Mouse (Mus musculus) CH12F3 (cell line): Measurements from ENCODE around the gene Chrm1.

Experiments used
- in situ Hi-C: fragments of 300-500 bp; cut with MboI; formaldehyde crosslinking; loops from 2 replicates; pipeline ENCODE4 v1.14.3; 2020; ENCODE audit warnings: low sequenced_read_pairs

Chrm1 gene

DNA sequence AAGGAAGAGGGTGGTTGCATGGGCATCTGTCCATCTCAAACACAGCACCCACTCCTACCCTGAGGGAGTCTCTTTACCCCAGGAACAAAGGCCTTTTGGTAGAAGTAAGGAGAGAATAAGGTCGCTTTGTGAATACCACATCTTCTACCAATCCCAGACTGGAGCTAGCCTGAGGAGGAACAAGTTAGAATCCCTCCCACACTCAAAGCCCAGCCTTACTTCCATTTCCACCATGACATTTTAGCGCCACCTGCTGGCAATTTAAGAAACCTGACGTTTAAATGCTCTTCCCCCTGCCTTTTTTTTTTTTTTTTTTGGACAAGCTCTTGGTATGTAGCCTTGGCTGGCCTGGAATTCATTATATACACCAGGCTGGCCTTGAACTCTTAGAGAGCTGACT, 19.4 kb downstream of the Chrm1 start:
- in situ Hi-C loops = no loop called here

DNA sequence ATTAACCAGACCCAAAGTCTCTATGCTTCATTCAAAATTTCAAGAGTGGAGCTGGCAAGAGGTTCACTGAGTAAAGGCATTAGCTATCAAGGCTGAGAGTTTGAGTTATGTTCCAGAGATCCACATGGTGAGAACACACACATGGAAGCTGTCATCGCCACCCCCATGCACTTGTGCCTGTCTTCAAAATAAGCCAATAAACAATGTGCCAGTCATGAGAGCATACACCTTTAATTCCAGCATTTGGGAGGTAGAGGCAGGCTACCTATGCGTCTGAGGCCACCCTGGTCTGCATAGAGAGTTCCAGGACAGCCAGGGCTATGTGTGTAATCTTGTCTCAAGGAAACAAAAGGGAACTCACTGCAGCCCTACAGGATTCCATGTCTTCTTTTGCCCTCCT, 20.0 kb downstream of the Chrm1 start:
- in situ Hi-C loops = no loop called here

DNA sequence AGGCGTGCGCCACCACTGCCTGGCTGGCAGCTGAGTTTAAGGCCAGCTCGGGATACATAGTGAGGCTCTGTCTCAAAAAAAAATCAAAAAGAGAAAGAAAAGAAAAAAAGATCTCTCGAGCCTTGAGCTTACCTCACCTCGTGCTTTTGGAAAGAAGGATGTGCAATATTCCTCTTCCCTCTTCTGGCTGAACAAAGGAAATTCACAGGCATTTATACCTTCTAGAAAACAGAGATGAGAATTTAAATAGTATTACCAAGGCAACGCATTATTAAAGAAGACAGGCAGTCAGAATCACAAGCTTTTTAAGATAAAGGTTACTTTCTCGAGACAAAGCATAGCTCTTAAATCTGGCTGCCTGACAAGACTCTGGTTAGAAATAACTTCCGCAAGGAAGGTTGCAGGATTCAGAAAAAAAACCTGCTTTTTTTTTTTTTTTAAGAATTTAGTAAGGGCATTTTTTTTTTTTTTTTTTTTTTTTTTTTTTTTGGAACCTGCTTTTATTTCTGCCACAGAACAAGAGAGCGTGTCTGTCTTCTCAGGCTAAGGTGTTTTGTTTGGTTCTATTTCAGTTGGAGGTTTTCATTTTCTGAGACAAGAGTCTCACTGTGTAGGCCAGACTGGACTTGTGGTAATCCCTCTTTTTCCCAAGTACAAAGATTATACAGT, 28.4 kb downstream of the Chrm1 start:
- in situ Hi-C loops = no loop called here

DNA sequence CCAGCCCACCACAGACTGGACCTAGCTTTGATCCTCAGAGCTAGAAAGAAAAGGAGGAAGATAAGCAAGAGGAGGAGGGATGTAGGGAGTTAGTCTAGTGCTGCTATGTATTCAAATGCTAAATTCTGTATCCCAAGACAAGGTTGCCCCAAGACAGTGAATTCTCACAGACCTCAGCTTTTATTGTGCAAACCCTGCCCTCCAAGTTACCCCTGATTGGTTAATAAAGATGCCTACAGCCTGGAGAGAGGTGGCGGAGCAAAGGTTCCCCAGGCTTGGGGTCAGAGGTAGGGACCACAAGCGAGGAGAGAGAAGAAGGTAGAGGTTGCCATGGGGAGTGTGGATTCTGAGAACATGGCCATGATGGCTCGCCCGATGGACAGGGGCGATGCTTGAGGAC, 29.2 kb downstream of the Chrm1 start:
- in situ Hi-C loops = no loop called here

DNA sequence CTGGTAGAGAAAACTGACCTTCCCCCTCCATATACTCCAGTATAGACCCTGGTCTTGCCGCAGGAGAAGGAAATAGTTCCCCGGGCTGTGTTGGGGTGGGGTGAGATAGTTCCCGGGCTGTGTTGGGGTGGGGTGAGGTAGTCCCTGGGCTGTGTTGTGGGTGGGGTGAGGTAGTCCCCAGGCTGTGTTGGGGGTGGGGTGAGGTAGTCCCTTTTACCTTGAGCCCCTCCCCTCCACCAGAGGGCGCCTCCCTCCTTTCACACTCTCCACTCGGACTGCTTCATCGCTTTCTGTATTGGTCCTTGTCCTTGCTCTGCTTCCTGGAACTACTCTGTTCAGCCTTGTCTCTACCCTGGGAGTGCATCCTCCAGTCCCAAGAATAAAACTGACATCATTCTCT, 31.7 kb downstream of the Chrm1 start:
- in situ Hi-C loops = no loop called here

DNA sequence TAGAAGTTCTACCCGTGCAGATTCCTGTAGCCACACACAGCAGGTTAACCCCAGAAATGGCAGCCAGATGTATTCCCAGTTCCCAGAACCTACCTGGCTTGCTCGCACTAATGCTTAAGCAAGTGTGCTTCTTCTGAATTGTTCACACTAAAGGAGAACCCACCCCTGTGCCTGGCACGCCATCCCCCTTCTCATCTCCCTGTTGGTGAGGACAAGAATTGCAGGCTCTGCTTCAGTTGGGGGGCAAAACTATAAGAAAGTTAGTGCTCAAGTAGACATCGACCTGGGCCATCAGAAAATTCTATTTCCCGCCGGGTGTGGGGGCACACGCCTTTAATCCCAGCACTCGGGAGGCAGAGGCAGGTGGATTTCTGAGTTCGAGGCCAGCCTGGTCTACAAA, 36.1 kb downstream of the Chrm1 start:
- in situ Hi-C loops = no loop called here

DNA sequence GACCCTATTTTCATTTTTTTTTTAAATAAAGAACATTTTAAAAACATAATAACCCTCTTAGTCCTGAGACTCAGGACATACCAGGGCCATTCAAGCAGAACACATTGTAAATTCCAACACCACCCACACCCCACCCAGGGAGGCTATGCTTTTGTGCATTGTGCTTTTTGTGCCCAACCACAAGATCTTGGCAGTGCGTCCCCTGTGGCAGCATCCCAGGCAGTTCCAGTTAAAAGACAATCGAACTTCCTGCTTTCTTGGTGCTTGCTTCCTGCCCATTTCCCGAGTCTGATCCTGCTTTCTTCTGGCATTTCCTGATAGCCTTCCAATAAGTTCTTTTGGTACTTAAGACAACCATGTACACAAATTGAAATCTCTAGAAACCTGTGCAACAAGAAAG, 38.9 kb downstream of the Chrm1 start:
- in situ Hi-C loops = no loop called here

DNA sequence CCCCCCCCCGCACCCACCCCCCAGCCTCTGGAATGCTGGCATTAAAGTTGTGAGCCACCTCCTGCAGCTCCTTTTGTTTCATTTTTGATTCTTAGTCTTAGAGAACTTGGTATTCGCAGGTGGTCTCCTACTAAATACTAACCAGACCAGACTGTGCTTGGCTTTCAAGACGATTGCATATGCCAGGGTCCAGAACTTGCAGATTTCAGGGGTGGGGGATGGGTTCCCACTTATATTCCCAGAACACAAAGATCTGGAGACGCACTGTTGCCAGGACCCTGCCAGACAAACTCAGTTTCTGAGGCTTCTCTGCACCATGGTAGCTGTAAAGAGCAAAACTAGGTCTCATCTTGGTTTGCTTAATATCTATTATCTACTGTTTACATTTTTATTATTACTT, 40.0 kb downstream of the Chrm1 start:
- in situ Hi-C loops = no loop called here

DNA sequence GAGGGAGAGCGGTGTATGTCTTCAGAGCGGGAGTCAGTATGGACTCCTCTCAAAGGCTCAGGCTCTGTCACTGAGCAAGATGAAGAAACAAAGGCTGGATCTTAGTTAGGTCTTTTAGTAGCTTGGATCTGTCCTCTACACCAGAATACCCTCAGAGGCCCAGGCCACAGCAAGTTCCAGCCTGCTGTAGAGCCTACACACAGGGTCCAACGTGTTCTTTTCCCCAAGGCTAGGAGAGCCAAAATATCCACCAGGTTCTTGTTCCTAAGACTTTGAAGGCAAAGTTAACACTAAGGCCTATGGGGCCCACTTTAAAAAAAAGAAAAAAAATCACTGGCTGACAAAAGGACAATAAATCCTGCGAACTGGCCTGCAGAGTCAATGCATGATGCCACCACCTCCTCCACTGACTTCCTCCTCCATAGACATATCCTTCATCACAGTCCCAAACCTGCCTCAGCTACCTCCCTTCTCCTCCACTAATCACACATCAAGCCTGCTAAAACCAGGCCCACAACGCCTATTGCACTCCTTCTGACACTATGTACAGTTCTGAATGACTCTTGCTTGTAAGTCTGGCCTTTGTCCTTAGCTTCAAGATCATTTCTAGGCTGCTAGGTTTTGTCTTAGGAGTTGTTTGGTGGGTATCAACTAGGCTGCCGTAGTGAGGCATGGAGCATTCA, 41.6 kb downstream of the Chrm1 start:
- in situ Hi-C loops = no loop called here

DNA sequence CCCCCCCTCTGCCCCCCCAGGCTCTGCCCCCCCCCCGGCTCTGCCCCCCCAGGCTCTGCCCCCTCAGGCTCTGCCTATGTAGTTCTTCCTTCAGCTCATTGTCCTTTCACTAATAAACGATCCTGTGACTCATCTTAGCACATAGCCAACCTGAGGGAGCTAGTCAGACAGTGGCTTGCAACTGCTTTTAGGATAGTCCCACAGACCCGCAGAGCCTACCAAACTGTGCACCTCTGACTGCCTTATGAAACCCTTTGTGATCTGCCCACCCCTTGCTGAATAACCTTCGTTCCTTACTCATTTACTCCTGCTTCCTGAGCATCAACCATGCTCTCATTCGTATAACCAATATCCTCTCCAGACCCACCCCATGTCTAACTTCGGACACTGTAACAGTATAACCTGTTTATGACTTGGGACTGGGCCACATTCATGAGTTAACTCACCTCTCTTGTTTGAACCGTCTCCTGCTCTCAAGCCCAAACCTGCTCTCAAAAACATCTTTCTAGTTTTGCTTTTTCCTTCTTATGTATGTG, 42.6 kb downstream of the Chrm1 start:
- in situ Hi-C loops = no loop called here

DNA sequence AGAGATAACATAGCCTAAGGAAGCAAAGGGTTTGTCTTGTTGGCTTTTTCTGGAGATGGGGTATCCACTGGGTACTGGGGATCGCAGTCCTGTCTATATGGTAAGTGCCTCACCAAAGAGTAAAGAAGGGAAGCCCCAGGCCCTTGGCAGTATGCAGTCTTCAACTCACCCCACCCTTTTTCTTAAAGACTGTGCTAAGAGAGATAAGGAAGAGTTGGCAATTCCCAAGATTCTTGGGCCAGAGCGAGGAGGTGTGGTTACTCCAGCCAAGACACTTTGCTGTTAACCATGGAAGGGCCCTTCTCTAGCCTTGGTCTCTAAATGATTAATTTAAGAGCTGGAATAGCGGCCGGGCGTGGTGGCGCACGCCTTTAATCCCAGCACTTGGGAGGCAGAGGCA, 43.3 kb downstream of the Chrm1 start:
- in situ Hi-C loops = no loop called here

DNA sequence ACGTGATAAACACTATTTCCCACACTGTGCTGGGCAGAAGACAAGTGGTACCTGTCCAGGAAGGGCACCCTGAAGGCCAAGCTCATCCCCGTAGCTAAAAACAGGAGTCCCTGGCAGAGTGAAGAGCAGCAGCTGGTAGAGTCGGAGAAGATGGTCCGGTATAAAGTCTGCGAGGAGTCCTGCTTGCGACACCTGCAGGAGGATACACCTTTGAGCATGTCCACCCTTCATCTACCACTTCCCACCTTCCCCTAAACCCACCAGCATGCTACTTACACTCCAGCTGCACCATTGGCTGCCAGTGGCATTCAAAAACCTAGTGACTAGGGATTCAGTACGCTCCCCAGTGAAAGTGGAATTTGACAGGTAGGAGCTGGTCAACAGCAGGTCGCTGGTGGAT, 45.4 kb downstream of the Chrm1 start:
- in situ Hi-C loops = no loop called here

DNA sequence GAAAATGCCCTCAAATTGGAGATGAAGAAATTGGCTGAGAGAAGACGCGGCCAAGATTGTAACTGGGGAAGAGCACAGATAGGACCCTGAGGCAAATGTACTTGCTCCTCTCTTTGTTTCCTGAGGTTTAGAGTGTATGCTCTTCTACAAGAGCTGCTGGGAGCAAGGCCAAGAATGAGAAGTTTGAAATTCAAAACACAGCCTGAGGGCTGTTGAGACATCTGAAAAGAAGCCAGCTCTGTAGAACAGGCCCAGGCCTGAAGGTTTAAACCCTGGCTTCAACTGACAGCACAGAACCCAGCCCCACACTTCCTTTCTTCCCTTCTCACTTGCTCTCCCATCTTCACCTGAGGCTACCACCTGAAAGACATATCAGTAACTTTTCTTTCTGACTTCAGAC, 46.5 kb downstream of the Chrm1 start:
- in situ Hi-C loops = no loop called here

DNA sequence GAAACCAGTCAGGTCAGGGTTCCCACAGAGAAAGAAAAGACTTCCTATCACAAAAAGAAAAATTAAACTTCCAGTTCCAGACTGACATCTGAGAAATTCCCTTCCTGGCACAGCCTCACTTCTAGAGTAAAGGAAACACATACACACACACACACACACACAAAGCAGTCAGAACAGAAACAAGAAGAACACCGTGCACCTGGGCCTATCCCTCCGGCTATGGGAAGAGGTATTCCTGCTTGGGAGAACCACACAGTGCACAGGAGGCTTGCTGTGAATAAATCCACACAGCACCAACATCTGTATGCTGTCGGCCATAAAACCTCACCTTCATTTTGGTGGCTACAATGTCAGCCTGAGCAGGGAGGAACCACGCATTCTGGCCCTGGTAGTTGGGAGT, 47.9 kb downstream of the Chrm1 start:
- in situ Hi-C loops = no loop called here

DNA sequence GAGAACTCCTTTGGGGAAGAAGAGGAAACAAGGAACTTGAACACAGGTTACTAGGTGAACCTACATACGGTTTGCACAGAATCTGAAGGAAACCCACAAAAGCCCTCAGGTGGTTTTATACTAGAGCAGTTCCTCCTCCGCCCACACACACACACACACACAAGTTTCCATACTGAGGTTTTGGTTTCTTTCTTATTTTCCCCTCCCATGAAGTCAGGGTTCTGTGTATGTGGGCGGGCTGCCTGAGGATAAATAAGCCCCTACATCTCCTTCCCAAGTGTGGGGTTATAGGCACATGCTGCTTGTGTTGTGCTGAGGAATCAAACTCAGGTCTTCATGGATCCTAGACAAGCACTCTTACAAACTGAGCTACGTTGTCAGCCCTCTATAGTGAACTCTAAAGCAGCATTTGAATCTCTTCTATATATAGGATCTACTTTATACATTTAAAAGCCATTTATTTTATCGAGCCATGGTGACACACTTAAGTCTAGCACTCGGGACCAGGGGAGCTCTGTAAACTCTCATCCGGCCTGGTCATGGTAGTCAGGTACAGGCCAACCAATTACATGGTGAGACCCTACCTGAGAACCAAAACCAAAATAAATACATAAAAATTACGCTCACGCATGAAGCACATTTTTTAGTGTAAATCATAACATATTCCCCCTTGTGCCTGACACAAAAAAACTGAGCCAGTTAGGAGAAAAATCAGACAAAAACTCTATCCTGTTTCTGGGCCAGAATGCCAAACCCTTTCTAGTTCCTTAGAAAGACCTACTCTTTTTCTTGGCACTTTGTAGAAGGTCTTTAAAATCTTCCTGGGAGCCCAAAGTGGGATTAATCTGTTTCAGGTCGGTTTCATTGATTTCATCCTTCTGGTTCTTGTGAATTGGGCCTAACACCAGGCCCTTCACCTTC, 48.6 kb downstream of the Chrm1 start:
- in situ Hi-C loops = no loop called here

DNA sequence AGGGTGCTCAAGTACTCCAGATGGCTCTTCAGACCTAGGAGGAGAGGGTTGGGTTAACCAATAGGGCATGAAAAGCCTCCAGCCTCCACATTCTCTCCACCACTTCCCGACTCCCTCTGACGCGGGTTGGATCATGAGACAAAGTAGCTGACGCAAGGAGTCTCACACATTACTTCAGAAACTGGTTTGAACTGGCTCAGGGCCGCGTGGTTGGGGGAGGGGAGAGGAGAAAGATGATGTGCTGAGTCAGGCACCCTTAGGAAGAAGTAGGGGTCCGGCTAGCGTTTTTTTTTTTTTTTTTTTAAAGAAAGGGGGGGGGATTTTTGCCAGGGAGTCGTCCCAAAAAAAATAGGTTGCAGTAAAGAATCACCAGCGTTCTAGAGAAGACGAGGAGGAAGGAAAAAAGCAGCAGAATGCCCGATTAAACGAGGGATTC, 49.3 kb downstream of the Chrm1 start:
- in situ Hi-C loops = no loop called here

DNA sequence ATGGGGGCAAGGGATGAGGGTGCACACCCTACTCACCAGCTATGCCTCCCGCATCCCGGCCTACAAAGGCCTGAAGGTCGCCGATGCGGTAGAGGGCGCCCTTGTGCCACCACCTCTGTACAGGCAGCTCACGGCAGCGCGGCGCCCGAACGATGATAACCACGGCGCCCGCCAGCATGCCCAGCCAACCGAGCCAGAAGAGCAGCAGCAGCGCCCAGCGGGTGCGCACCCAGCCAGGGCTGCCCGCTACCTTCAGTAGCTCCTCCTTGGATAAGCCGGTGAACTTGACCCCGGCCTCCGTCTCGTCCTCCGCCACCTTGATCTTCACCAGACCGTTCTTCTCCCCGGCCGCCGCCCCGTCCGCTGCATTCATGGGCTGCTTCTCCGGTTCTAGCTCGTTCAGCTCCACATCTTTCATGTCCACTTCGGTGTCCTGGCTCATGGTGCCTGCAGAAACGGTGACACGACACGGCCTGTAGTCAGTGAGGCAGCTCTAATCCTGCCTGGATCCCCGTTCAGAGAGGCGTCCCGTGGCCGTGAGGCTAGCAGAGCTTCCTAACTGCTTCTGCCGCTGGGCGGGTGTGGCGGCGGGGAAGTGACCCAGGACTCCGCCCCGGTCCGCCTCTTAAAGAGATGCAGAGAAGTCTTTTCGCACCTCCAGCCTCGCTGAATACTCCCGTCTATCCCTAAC, 49.9 kb downstream of the Chrm1 start:
- in situ Hi-C loops = no loop called here

DNA sequence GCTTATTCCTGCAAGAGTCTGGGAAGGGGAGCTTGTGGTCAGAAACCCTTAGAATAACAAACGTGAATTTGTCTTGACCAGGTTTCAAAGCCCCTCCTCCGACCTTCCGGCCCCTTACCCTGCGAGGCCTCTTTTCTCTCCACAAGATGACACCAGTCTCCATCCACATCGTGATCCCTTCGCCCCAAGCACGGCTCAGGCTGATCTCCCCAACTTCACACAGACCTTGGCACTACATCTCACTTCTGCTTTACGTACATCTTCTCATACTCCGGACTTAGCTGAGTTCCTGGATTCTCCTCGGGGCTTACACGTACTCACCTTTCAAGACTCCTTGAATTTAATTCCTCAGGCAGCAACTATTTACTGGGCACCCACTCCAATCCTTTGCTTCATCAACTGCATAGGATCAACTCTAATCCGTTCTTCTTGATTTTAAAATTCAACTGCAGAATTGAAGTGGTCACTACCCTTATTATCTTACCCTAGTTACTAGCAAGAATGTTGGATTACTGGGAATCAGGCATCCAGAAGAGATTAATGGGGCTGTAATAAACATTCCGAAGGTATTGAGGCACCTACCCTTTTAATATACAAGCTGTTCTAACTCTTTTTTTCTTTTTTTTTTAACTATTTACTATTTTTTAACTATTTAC, 50.5 kb downstream of the Chrm1 start:
- in situ Hi-C loops = no loop called here

DNA sequence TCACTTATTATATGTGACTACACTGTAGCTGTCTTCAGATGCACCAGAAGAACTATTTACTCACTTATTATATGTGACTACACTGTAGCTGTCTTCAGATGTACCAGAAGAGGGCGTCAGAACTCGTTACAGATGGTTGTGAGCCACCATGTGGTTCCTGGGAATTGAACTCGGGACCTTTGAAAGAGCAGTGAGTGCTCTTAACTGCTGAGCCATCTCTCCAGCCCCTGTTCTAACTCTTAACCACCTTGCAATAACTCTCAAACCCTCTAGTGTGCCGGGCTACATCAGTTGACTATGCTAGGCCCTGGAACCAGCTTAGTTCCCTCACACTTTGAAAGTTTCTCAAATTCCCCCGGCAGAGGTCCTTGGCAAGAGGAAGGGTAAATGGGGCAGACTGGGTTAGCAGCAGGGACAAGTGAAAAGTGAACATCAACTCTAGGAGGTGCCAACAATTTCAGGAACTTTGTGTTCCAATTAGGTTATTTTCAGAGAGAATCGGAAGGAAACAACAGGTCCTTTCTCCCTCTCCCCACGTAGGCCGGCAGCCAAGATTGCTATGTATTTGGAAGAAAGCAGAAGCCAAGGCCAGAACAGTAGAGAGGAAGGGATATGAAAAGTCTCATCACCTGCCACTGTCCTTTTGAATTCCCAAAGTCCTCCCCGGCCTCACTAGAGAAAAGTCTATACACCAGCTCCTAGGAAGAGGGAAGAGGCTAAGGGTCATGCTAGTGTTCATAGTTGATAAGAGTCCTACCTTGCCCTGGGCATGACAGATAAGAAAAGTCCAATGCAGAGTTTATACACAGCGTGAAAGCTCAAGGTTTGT, 51.3 kb downstream of the Chrm1 start:
- in situ Hi-C loops = no loop called here
